Mouse (Mus musculus) frontal cortex, adult 2 months (tissue): ENCODE results near the gene Mfsd14a. TPM values are rescaled to one million over a fixed set of nuclear protein-coding genes. Genes with fewer than 3 reads are reported as not detected.
"Not testable (repeated sequence)": the region's sequence is repeated elsewhere in the genome, so short reads cannot be mapped to it uniquely, and the experiment has no call there.

Experiments
- DNase-seq, 2 experiments: peaks; one replicate each; pipeline ENCODE4 v3.0.0; 2022; ENCODE audit warnings: low spot score in 1 of 2; ENCODE audit errors: extremely low spot score in 1 of 2
- polyA plus RNA-seq: library from polyadenylated mRNA; depleted of rRNA; stranded (reverse); fragments of >200 nt; gene quantifications from 2 replicates; pipeline ENCODE4 v1.2.3, GENCODE M21; 2012; rRNA removed

Mfsd14a gene
- polyA plus RNA-seq: 41.1 and 43.1 TPM in 2 replicates

GRCm38 (mm10) chr3:116662463-116662863, at the start of gene Mfsd14a:
Gene Mfsd14a (minus strand): TSS chr3:116662677.
- DNase-seq: peak; percentile 94 to 99

GRCm38 (mm10) chr3:116711624-116712435, 49.4 kb upstream of the Mfsd14a start:
- peak; percentile 12 to 79 for DNase-seq

GRCm38 (mm10) chr3:116710941-116711340, 48.5 kb upstream of the Mfsd14a start:
- no peak for DNase-seq

GRCm38 (mm10) chr3:116705637-116706204, 43.2 kb upstream of the Mfsd14a start:
- DNase-seq: no peak

- DNase-seq: no peak
Observed at GRCm38 (mm10) chr3:116703835-116704234, 41.4 kb upstream of the Mfsd14a start.

GRCm38 (mm10) chr3:116702647-116703272, 40.3 kb upstream of the Mfsd14a start:
- no peak for DNase-seq

GRCm38 (mm10) chr3:116701601-116702000, 39.1 kb upstream of the Mfsd14a start:
- DNase-seq: no peak

- no peak for DNase-seq
Observed at GRCm38 (mm10) chr3:116698786-116699185, 36.3 kb upstream of the Mfsd14a start.

- no peak for DNase-seq
Observed at GRCm38 (mm10) chr3:116695666-116695985, 33.1 kb upstream of the Mfsd14a start.

GRCm38 (mm10) chr3:116694955-116695665, 32.6 kb upstream of the Mfsd14a start:
- DNase-seq: no peak

- no peak for DNase-seq
Observed at GRCm38 (mm10) chr3:116694312-116694711, 31.8 kb upstream of the Mfsd14a start.

GRCm38 (mm10) chr3:116681160-116681559, 18.7 kb upstream of the Mfsd14a start, which contains the start of gene Gm43191:
Gene Gm43191 (minus strand): TSS chr3:116681260.
- DNase-seq: no peak

- not testable (repeated sequence) for DNase-seq
Observed at GRCm38 (mm10) chr3:116664281-116664680, 1.8 kb upstream of the Mfsd14a start.

- DNase-seq: no peak
Observed at GRCm38 (mm10) chr3:116661870-116662414, 535 bp downstream of the Mfsd14a start.

GRCm38 (mm10) chr3:116661288-116661869, 1.1 kb downstream of the Mfsd14a start:
- DNase-seq: no peak

- DNase-seq: no peak
Observed at GRCm38 (mm10) chr3:116659856-116660430, 2.5 kb downstream of the Mfsd14a start.

GRCm38 (mm10) chr3:116658928-116659565, 3.4 kb downstream of the Mfsd14a start:
- no peak for DNase-seq

GRCm38 (mm10) chr3:116656184-116656965, 6.1 kb downstream of the Mfsd14a start:
- DNase-seq: no peak

- not testable (repeated sequence) for DNase-seq
Observed at GRCm38 (mm10) chr3:116654051-116654450, 8.4 kb downstream of the Mfsd14a start.
